Mouse (Mus musculus): ENCODE results near the gene Usp39.

DNA sequence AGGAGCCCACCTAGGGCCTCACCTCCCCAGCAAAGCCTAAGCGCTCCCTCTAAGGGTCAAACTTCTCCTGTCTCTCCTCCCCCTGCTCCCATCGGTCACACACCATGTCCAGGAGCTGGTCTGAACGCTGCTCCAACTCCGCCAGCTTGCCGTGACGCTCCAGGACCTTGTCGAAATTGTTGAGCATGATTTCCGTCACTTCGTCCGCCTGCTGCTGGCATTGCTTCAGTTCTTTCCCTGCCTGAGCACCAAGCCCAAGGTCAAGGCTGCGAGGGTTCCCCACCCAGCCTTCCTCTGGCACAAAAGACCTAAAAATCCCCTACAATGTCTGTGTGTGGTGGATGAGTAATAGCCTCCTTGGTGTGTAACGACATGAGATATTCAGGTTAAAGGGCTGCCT lies 25.1 kb upstream of the Usp39 start:
- TF ChIP-seq POLR2A (IDR thresholded peaks at IDR 0.05; ENCODE audit: borderline replicate concordance, control insufficient read depth, low read depth, low read length) = no peak
- TF ChIP-seq CTCF (IDR thresholded peaks at IDR 0.05; ENCODE audit: control insufficient read depth, insufficient read depth, low read length) = no peak

Data from bone marrow, adult 2 months (tissue).